Mouse (Mus musculus) liver, adult 2 months (tissue): ENCODE data around the gene Borcs5.

Experiments used
- CTCF ChIP-seq: fragments of 200-500 bp; IDR thresholded peaks from 2 replicates; pipeline ENCODE4 v1.5.1; 2011; ENCODE audit warnings: low read depth, low read length, control low read depth
- POLR2A ChIP-seq: fragments of 200-500 bp; IDR thresholded peaks from 2 replicates; pipeline ENCODE4 v1.6.1; 2011; ENCODE audit warnings: low read length, control low read depth; ENCODE audit not compliant: insufficient read depth; ENCODE audit errors: extremely low read depth

DNA sequence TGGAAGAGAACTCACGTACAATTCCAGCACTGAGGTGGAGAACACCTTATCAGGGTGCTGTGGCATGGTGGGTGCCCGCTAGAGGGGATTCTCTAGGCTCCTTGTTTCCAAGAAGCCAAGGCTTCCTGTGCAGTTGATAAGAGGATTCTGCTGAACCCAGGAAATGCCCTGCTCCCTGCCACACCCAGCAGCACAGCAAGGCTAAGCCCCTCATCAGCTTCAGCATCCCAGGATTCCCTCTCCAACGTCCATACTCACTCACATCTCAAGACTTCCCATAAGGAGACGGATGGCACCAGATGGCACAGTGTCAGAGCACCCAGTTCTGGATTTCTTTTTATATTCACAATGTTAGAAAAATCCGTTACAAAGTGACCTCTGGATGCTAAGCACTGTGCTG, 79.8 kb downstream of the Borcs5 start:
- no peak for TF ChIP-seq CTCF
- TF ChIP-seq POLR2A = no peak
